Mouse (Mus musculus): ENCODE results near the gene Galnt16.

DNA sequence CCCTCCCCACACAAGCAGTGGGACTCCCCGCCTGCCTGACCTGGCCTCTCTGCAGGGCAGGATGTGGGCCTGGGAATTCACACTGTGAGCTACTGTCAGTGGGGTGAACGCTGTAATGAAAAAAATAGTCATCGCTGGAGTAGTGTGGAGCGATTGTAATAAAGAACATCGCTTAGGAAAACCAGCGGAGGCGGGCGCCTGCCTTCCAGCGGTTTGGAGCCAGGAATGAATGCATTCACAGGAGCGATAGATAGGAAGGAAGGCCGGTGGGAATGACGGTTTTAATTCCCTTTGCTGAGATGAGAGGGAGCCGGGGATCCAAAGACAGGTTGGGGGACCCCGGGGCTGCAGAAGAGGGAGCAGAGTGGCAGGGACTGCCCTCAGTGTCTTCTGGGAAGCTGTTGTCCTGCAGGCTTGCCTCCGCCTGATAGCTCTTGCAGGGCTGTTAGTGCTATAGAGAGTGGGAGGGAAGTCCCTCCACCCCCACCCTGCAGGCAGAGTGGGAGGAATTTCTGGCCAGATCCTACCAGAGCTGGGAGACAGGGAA, 56.8 kb downstream of the Galnt16 start:
- TF ChIP-seq POLR2A (IDR thresholded peaks at IDR 0.05; ENCODE audit: borderline replicate concordance, low read depth, low read length) (no peak), CTCF (IDR thresholded peaks at IDR 0.05; ENCODE audit: low read depth, low read length) (no peak)
